Mouse (Mus musculus): ENCODE measurements at regions not wholly inside any gene's neighbourhood (a gene's known extent, or its start where the extent isn't known, plus 50 kb on each side); places are given as distances from the start of the nearest gene placed in this dataset. TPM values are rescaled to one million over a fixed set of nuclear protein-coding genes. Genes with fewer than 3 reads are reported as not detected.

Small RNA genes lying in the stretch of these regions (microRNA-seq; reads per million reads assigned to microRNA genes)
- gene Gm26190 = not detected
